Mouse (Mus musculus): Measurements from ENCODE around the gene Cpeb3.
"Not testable (repeated sequence)": the region's sequence is repeated elsewhere in the genome, so short reads cannot be mapped to it uniquely, and the experiment has no call there.

Gene Cpeb3

GRCm38 (mm10) chr19:37084546-37084945 is 123.9 kb downstream of the Cpeb3 start:
- DNase-seq (ENCODE audit: low read depth) = no peak

- peak; percentile 52 for DNase-seq (ENCODE audit: low read depth)
These were observed 126.9 kb downstream of the Cpeb3 start for GRCm38 (mm10) chr19:37081467-37081866.

GRCm38 (mm10) chr19:37079151-37079550 is 129.2 kb downstream of the Cpeb3 start:
- no peak for DNase-seq (ENCODE audit: low read depth)

GRCm38 (mm10) chr19:37078571-37078970 is 129.8 kb downstream of the Cpeb3 start:
- DNase-seq (ENCODE audit: low read depth) = no peak

- peak; percentile 64 for DNase-seq (ENCODE audit: low read depth)
These were observed 130.3 kb downstream of the Cpeb3 start for GRCm38 (mm10) chr19:37078064-37078463.

- DNase-seq (ENCODE audit: low read depth) = not testable (repeated sequence)
These were observed 131.1 kb downstream of the Cpeb3 start for GRCm38 (mm10) chr19:37077258-37077657.

- no peak for DNase-seq (ENCODE audit: low read depth)
These were observed 131.8 kb downstream of the Cpeb3 start for GRCm38 (mm10) chr19:37076646-37077045.

GRCm38 (mm10) chr19:37076116-37076515 is 132.3 kb downstream of the Cpeb3 start:
- DNase-seq (ENCODE audit: low read depth) = peak; percentile 23

- DNase-seq (ENCODE audit: low read depth) = no peak
These were observed 132.7 kb downstream of the Cpeb3 start for GRCm38 (mm10) chr19:37075690-37076089.

- peak; percentile 32 for DNase-seq (ENCODE audit: low read depth)
These were observed 133.7 kb downstream of the Cpeb3 start for GRCm38 (mm10) chr19:37074726-37075125.

- DNase-seq (ENCODE audit: low read depth) = no peak
These were observed 134.1 kb downstream of the Cpeb3 start for GRCm38 (mm10) chr19:37074276-37074675.

- no peak for DNase-seq (ENCODE audit: low read depth)
These were observed 135.4 kb downstream of the Cpeb3 start for GRCm38 (mm10) chr19:37072871-37073629.

- no peak for DNase-seq (ENCODE audit: low read depth)
These were observed 139.2 kb downstream of the Cpeb3 start for GRCm38 (mm10) chr19:37069243-37069642.

- DNase-seq (ENCODE audit: low read depth) = peak; percentile 41
These were observed 148.3 kb downstream of the Cpeb3 start for GRCm38 (mm10) chr19:37060078-37060477.

GRCm38 (mm10) chr19:37059623-37060022 is 148.8 kb downstream of the Cpeb3 start:
- peak; percentile 83 for DNase-seq (ENCODE audit: low read depth)

- DNase-seq (ENCODE audit: low read depth) = peak; percentile 64
These were observed 151.1 kb downstream of the Cpeb3 start for GRCm38 (mm10) chr19:37057161-37057905.

- no peak for DNase-seq (ENCODE audit: low read depth)
These were observed 152.3 kb downstream of the Cpeb3 start for GRCm38 (mm10) chr19:37055976-37056556.

- DNase-seq (ENCODE audit: low read depth) = peak; percentile 92
These were observed 157.6 kb downstream of the Cpeb3 start for GRCm38 (mm10) chr19:37050643-37051345.

- DNase-seq (ENCODE audit: low read depth) = no peak
These were observed 159.9 kb downstream of the Cpeb3 start for GRCm38 (mm10) chr19:37048507-37048906.

- no peak for DNase-seq (ENCODE audit: low read depth)
These were observed 164.0 kb downstream of the Cpeb3 start for GRCm38 (mm10) chr19:37044431-37044830.

GRCm38 (mm10) chr19:37040906-37041305 is 167.5 kb downstream of the Cpeb3 start:
- DNase-seq (ENCODE audit: low read depth) = no peak

- DNase-seq (ENCODE audit: low read depth) = no peak
These were observed 176.0 kb downstream of the Cpeb3 start for GRCm38 (mm10) chr19:37032364-37032763.
